Mouse (Mus musculus) left cerebral cortex, adult 2 months (tissue): ENCODE data around the gene Sh2b3. TPM values are rescaled to one million over a fixed set of nuclear protein-coding genes. Genes with fewer than 3 reads are reported as not detected.
A peak's percentile ranks its signal among the peaks of the same experiment; 100 is the strongest.
"Not testable (repeated sequence)": the region's sequence is repeated elsewhere in the genome, so short reads cannot be mapped to it uniquely, and the experiment has no call there.

Source experiments
- DNase-seq, 2 experiments: peaks; one replicate each; pipeline ENCODE4 v3.0.0; 2021 to 2022; ENCODE audit warnings: low spot score in 2 of 2, mixed read lengths in 1 of 2; ENCODE audit errors: extremely low spot score in 1 of 2
- H3K27ac ChIP-seq: fragments of 200-600 bp; 2 replicates; pipeline ENCODE4 v1.8.1; 2022
- H3K4me3 ChIP-seq: fragments of 200-600 bp; 2 replicates; pipeline ENCODE4 v1.8.1; 2022
- CTCF ChIP-seq: fragments of 200-600 bp; IDR thresholded peaks from 2 replicates; pipeline ENCODE4 v1.8.1; 2022; ENCODE audit warnings: antibody characterized with exemption, mild to moderate bottlenecking, moderate library complexity
- intact Hi-C: fragments of 180-260 bp; cut with DNase I; formaldehyde crosslinking; loops from one replicate; pipeline ENCODE4 v1.15.1; 2025
- total RNA-seq, 2 experiments: library from RNA; stranded (reverse); gene quantifications; 2 replicates each; pipeline ENCODE4 v1.2.3; 2021

Sh2b3 gene
- total RNA-seq, 2 experiments from 2014 or later, result 21.2 to 27.5 TPM

DNA sequence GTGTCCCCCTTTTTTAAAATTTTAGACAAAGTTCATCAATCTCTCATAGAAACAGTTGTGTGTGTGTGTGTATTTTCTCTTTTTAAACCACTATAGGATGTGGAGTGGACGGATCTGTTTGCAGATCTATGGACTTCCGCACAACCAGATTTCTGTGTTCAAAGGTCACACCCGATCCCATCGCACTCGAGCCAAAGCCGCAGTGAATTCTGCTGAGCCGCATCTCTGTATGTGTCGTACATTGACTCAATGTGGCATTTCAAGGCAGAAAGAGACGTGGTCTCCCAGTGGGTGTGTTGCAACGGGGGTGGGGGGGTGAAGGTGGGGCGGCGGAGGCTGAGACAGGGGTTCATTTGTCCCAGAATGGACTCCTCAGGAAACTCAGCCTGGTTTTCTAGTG is 21.0 kb upstream of the Sh2b3 start:
- no peak for TF ChIP-seq CTCF
- Histone ChIP-seq H3K27ac (no peak overlapping the region), H3K4me3 (no peak overlapping the region)
- DNase-seq, result no peak
- intact Hi-C loops, result no loop called here

DNA sequence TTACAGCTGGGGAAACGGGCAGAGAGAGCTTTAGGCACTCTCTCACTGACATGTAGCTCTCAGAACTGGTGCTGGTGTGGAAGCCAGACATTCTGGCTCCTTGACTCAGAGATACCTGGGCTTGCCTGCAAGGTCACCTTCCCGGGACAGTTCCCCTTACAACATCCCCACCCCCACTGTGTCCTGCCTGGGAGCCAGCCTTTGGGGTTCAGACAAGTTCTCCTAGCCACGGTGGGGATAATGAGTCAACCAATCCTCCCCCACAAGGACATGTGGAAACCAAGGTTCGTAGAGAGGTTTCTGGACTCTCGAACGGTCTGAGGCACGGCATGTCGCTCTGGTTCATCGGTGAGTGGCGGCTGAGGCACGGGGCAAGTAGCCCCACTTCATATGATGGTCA is 19.3 kb upstream of the Sh2b3 start:
- intact Hi-C loops, result no loop called here
- no peak overlapping the region for H3K27ac ChIP-seq
- TF ChIP-seq CTCF, result no peak
- DNase-seq, result no peak
- no peak overlapping the region for H3K4me3 ChIP-seq

DNA sequence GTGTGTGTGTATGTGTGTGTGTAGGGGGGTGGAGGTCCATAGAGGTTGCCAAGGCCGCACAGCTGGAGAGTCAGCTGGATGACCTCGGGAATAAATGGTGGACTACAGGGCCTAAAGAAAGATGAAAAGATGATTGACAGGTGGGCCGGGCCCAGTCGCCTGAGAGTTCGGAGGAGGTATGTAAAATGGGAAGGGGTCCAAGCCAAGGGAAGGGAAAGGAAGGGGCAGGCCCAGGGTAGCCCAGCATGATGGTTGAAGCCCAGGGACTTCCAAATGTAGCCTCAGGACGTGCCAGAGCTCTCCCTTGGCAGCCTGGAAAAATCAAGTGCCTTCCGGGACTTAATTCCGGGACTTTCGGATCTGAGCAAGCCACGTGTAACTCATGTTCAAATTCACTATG is 17.3 kb upstream of the Sh2b3 start:
- intact Hi-C loops, result no loop called here
- Histone ChIP-seq H3K27ac (no peak overlapping the region), H3K4me3 (no peak overlapping the region)
- no peak for TF ChIP-seq CTCF
- no peak for DNase-seq

DNA sequence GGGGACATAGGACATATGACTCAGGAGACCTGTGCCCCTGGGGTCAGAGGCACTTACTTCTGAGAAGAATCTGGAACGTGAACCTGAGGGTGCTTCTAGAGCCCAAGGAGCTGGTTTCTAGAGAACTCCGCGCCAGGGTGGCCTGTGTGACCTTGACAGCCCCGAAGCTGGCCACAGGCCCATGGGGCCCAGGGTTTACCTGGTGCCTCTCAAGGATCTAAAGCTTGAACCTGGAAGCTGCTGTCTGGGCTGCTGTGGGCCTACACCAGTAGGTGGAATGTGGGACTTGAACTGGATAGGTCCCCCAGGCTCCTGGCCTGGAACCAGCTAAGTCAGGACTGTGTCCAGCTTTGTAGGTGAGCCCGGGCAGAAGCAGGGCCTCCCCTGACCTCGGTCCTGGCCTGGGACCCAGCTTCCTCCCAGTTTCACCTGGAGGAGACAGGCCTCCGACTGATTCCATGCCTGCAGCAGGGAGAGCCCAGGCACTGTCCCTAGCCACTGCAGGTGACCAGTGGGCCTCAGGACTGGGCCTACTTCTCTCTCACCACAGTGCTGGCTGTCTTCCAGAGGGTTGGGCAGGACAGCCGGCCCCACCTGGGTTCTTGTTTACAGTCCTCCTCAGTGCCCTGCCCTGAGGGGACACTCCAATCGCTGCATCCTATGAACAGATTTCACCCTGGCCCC is 16.1 kb upstream of the Sh2b3 start:
- TF ChIP-seq CTCF, result no peak
- DNase-seq, result no peak
- Histone ChIP-seq H3K4me3 (no peak overlapping the region), H3K27ac (no peak overlapping the region)
- intact Hi-C loops, result no loop called here

DNA sequence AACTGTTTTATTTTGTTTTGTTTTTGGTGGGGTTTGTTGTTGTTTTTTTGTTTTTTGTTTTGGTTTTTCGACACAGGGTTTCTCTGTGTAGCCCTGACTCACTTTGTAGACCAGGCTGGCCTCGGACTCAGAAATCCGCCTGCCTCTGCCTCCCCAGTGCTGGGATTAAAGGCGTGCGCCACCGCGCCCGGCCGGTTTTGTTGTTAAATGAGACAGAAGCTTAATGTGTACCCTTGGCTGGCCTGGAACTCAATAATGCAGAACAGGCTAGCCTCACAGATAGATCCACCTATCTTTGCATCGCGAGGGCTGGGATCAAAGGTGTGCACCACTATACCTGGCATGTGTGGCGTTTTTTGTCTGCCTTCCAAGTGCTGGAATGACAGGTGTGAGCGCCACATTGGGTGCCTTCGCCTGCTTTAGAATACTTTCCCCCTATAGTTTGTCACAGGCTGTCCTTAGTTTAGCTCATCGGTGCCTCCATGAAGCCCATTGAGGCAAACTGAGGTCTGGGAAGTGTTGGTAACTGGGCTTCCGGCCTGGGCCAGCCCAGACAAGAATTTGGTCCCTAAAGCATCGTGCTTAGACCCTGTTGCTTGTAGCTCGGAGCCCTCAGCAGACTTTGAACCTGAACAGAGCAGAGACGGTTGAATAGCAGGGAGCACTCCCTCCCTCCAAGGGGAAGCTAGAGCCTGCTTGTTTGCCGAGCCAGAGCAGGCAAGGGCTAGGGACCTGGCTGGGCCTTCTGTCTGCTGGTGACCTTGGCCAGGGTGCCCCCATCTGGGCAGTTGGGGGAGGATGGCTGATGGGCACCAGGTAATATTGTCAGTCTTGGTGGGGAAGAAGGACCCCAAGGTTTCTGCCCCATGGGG is 12.3 kb upstream of the Sh2b3 start:
- Histone ChIP-seq H3K27ac (peak overlapping the region; percentile 21; the same call in 1 of the 2 replicates), H3K4me3 (peak overlapping the region; percentile 81)
- DNase-seq, result no peak
- TF ChIP-seq CTCF, result no peak
- intact Hi-C loops, result no loop called here

DNA sequence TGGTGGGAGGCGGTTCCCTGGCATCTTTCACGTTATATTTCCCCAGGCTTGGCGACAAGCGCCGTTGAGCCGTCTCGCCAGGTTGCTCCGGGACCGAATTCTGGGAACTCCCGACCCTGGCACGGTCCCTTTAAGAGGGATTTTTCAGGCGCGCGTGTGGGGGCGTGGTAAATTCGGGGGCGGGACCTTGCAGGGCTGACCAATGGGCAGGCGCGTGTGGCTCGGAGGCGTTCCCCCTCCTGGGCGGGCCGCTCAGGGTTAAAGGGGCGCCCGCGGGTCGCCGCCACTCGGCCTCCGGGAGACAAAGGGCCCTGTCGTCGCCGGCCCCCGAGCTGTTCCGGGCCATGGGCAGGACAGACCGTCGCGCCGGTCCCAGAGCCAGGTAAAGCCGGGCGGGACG is 11.3 kb upstream of the Sh2b3 start, which contains the start of gene Pheta1:
TSS of gene Pheta1 (plus strand) at position 242 of the 400 bp plus-strand sequence.
- no peak for TF ChIP-seq CTCF
- DNase-seq, result peak; percentile 90 to 92
- Histone ChIP-seq H3K4me3 (peak within 1 kb of the TSS; percentile 81), H3K27ac (peak within 1 kb of the TSS; percentile 28)
- intact Hi-C loops, result no loop called here

DNA sequence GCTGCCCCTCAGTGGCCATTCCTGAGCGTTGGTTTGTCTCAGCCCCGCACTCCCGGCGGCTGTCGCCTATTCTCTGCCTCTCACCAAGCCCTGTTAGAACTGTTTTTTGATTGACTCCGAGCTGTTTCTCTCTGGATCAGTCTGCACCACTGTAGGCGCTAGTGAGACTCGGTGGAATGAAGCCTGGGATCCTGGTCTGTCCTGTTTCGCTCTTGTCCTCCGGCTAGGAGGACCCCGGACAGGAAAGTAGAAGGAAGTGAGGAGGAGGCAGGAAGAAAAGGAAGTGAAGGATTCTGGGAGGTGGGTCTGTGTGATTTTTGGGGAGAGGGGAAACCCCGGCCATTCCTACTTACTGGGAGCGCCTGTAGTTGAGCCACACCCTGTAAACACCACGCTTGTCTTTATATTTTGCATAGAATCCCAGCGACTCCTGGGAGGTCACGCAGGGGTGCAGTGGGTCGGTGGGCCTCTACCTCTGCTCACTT is 10.6 kb upstream of the Sh2b3 start:
- DNase-seq, result peak in 1 of 2 experiments; percentile 44
- Histone ChIP-seq H3K27ac (peak overlapping the region; percentile 28; the same call in 1 of the 2 replicates), H3K4me3 (peak overlapping the region; percentile 81)
- TF ChIP-seq CTCF, result peak; percentile 34
- intact Hi-C loops, result no loop called here

DNA sequence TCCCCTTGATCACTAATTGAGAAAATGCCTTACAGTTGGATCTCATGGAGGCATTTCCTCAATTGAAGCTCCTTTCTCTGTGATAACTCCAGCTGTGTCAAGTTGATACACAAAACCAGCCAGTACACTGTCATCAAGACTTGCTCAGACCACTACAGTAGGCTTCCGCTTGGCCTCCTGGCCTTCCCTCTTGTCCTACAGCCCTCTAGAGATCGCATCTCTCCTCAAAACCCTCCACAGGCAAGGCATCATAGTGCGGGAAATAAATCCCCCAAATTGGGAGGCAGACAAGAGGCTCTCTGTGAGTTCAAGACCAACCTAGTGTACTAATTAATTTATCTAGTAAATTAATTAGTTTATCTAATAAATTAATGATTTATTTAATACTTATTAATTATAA is 9.8 kb upstream of the Sh2b3 start:
- H3K27ac ChIP-seq, result not testable (repeated sequence)

DNA sequence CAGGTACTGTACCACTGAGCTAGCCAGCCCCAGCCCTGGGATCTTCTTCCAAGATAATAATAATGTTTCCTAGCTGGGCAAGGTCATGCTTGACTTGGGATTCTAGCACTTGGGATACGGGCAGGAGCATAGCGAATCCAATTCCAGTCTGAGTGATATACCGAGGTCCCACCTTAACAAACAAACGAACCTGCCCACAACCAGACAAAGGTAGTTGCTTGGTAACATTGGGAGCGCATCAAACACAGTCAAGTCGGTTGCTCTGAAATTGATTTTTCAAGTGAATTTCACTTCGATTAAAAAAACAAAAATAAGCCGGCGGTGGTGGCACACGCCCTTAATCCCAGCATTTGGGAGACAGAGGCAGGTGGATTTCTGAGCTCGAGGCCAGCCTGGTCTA is 8.9 kb upstream of the Sh2b3 start:
- intact Hi-C loops, result no loop called here
- Histone ChIP-seq H3K4me3 (no peak overlapping the region), H3K27ac (no peak overlapping the region)
- DNase-seq, result no peak
- TF ChIP-seq CTCF, result no peak

More for the DNA sequence above, 9.8 kb upstream of the Sh2b3 start:
- intact Hi-C loops, DNase-seq, H3K4me3 ChIP-seq: not testable (repeated sequence)

DNA sequence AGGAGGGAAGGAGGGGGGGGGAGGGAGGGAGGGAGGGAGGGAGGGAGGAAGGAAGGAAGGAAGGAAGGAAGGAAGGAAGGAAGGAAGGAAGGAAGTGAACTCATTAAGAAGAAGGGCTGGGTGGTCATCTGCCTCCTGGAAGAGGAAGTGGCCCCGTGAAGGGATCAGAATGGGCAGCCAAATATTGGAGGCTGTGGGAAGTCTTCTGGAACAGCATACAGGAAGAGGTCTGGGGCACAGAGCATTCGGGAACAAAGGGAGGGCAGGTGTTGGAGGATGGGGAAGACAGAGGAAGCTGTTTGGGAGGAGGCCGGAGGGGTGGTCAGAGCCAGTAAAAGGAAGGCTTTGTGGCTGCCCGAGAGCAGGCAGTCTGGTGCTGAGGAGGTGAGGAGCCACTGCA is 7.9 kb upstream of the Sh2b3 start:
- TF ChIP-seq CTCF, result no peak
- Histone ChIP-seq H3K27ac (no peak overlapping the region), H3K4me3 (no peak overlapping the region)
- intact Hi-C loops, result no loop called here
- DNase-seq, result no peak

DNA sequence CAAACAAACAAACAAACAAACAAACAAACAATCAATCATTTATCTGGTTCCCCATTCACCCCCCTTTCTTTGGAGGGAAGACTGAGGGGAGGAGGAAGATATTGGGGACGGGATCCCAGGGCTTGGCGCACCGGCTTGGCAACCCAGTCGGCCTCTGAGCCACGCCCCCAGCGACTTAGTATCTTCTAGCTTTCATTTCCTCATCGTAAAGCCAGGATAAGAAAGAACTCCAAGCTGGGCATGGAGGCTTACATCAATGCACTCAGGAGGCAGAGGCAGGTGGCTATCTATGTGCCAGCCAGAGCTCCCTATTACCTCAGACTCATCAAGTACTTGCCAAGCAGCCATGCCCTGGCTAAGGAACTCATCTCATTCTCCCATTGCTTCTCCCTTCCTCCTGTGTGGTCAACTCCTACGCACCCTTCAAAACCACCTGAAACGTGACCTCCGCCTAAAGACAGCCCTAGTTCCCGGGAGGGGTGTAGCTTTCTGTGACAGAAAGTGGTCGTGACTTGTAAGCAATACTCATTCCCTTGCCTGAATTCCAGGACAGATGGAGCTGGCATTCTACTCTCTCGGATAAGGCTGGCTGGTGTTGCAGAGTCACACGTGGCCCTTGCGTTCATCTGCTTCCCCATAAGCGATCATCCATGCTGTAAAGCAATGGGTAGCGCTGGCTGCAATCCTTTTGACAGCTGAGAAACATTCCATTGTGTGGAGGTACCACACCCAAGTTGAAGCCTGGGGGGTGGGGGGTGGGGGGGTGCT is 5.9 kb upstream of the Sh2b3 start:
- intact Hi-C loops, result loop anchor here (2.0 kb wide), 1 partner anchor 25 kb away; no protein-coding TSS in a partner anchor
- no peak for DNase-seq
- 0 out of 2 replicates have a peak overlapping the region, but pooled peaks have one; percentile 24 for H3K27ac ChIP-seq
- no peak for TF ChIP-seq CTCF
- H3K4me3 ChIP-seq, result peak overlapping the region; percentile 56; the same call in 1 of the 2 replicates
